Mouse (Mus musculus) intestine, postnatal 0 days (tissue): ENCODE results near the gene Sap25. TPM values are rescaled to one million over a fixed set of nuclear protein-coding genes. Genes with fewer than 3 reads are reported as not detected.

Source experiments
- ATAC-seq: fragments of 200-750 bp; cut with Nextera tagmentation; 2 replicates; pipeline ENCODE4 v1.8.0; 2017; ENCODE audit warnings: mild to moderate bottlenecking, moderate TSS enrichment, moderate library complexity
- H3K27ac ChIP-seq: fragments of 300-500 bp; sonication (generic); 2 replicates; pipeline ENCODE4 v1.5.1; 2014; ENCODE audit warnings: mild to moderate bottlenecking, low read depth, low read length, moderate library complexity
- H3K27me3 ChIP-seq: fragments of 300-500 bp; sonication (generic); replicated peaks from 2 replicates; pipeline ENCODE4 v1.6.1; 2014; ENCODE audit warnings: low read length, mixed read lengths; ENCODE audit not compliant: control insufficient read depth, insufficient read depth
- H3K36me3 ChIP-seq: fragments of 300-500 bp; sonication (generic); 2 replicates; pipeline ENCODE4 v1.6.1; 2014; ENCODE audit warnings: mild to moderate bottlenecking, moderate library complexity; ENCODE audit not compliant: control insufficient read depth, insufficient read depth
- H3K4me1 ChIP-seq: fragments of 300-500 bp; sonication (generic); replicated peaks from 2 replicates; pipeline ENCODE4 v1.6.1; 2014; ENCODE audit warnings: antibody characterized with exemption, low read length, mixed read lengths; ENCODE audit not compliant: control insufficient read depth, insufficient read depth
- H3K4me2 ChIP-seq: fragments of 300-500 bp; sonication (generic); replicated peaks from 2 replicates; pipeline ENCODE4 v1.6.1; 2014; ENCODE audit warnings: low read depth, mild to moderate bottlenecking, moderate library complexity
- H3K4me3 ChIP-seq: fragments of 300-500 bp; sonication (generic); 2 replicates; pipeline ENCODE4 v1.5.1; 2014; ENCODE audit warnings: low read depth, low read length
- H3K9ac ChIP-seq: fragments of 300-500 bp; sonication (generic); 2 replicates; pipeline ENCODE4 v1.6.1; 2014; ENCODE audit warnings: mild to moderate bottlenecking, low read depth, low read length
- H3K9me3 ChIP-seq: fragments of 300-500 bp; sonication (generic); 2 replicates; pipeline ENCODE4 v1.6.1; 2016; ENCODE audit warnings: mixed run types; ENCODE audit not compliant: control insufficient read depth
- CTCF ChIP-seq: sonication (generic); IDR thresholded peaks from 2 replicates; pipeline ENCODE4 v1.5.1; 2016; ENCODE audit warnings: low read depth, mild to moderate bottlenecking, control low read depth, antibody characterized with exemption, moderate library complexity
- WGBS: fragments of 180-500 bp; shearing (Covaris S2); extraction: QIAGEN DNeasy Blood & Tissue Kit; methylation state at CpG from one replicate; pipeline ENCODE4 v1.1.7; 2014; 5-methylcytosine and 5-hydroxymethylcytosine counted together
- polyA plus RNA-seq: library from polyadenylated mRNA; unstranded; fragments of >200 nt; fragmentation: Nextera tagmentation; extraction: Ambion mirVana; gene quantifications from 2 replicates; pipeline ENCODE4 v1.2.1, GENCODE M21; 2015

Sap25 gene
- polyA plus RNA-seq, 1 experiment from 2014 or later: 2.3 TPM

DNA sequence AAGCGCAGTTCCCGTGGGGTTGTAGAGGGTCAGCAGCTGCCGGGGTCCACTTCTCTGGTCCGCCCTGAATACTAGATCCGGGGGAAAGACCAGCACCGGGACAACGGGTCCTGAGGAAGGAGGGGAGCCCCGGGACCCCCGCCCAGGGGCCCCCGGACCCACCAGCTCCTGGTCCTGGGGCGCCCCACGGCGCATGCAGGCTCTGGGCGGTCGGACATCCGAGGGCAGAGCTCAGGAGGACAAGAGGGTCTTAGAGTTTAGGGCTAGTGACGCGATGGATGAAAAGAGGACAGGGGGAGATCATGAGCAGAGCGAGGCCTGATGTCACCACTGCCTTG lies 40.9 kb upstream of the Sap25 start:
- H3K27me3 ChIP-seq: no peaks in the 10 kb centered on the region
- H3K27ac ChIP-seq: peak overlapping the region; percentile 91
- H3K36me3 ChIP-seq: peaks cover 8% of the 10 kb centered on the region
- peak overlapping the region; percentile 79 for H3K9ac ChIP-seq
- no peak for TF ChIP-seq CTCF
- no peaks in the 10 kb centered on the region for H3K9me3 ChIP-seq
- 0 out of 2 replicates have a peak, but pooled peaks cover 7% of the 10 kb centered on the region for H3K4me1 ChIP-seq
- ATAC-seq: peak; percentile 25
- WGBS: under 1% methylated on average over 19 of the region's 19 CpGs
- peak overlapping the region; percentile 73 for H3K4me3 ChIP-seq
- peak overlapping the region; percentile 99 for H3K4me2 ChIP-seq

DNA sequence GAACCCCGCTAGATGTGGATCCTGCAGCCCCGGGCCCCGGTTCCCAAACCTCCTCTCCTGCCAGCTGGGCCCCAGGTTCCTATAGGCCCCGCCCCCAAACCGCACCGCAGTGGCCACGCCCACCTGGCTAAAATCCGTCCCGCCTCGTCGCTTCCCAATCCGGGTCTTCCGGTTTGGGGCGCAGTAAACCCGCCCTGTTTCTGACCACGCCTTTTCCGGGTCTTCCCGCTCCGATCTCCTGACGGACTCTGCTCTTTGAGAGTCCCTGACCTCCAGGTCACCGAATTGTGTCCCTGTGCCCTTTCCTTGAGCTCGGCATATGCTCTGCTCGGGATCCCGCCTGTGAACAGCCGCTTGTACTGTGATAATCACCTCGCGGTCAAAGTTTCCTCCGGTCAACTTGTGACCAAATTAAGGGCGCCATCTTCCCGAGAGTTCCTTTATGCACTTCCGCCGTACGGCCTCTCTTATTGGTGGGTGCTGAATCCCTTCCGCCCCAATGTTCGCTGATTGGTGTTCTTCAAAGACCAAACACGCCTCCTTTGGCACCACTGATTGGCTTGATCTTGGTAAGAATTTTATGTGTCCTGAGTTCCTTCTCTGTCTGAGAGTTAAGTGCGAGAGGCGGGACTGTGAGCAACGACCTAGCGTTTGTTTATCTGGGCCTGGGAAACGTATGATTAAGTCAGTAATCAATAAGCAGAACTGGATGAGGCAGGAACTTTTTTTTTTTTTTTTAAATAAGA lies 40.3 kb upstream of the Sap25 start, which contains the start of gene Mospd3:
TSS of gene Mospd3 (minus strand) at position 440 of the 746 bp plus-strand sequence.
- under 1% methylated on average over 41 of the region's 41 CpGs for WGBS
- peak; percentile 96 for ATAC-seq

GRCm38 (mm10) chr5:137601365-137601729 lies 39.8 kb upstream of the Sap25 start:
- peak overlapping the region; percentile 73 for H3K4me3 ChIP-seq
- H3K4me1 ChIP-seq: 0 out of 2 replicates have a peak, but pooled peaks cover 7% of the 10 kb centered on the region
- peak overlapping the region; percentile 99 for H3K4me2 ChIP-seq
- TF ChIP-seq CTCF: no peak
- no peaks in the 10 kb centered on the region for H3K27me3 ChIP-seq
- H3K36me3 ChIP-seq: peaks cover 19% of the 10 kb centered on the region
- H3K27ac ChIP-seq: peak overlapping the region; percentile 91
- peak overlapping the region; percentile 59 for H3K9ac ChIP-seq
- WGBS: under 1% methylated on average over 22 of the region's 22 CpGs
- no peaks in the 10 kb centered on the region for H3K9me3 ChIP-seq
- ATAC-seq: no peak

More for the DNA sequence above, 40.3 kb upstream of the Sap25 start, which contains the start of gene Mospd3:
- Histone ChIP-seq H3K4me1 (0 out of 2 replicates have a peak, but pooled peaks cover 7% of the 10 kb centered on the region), H3K36me3 (peaks cover 14% of the 10 kb centered on the region), H3K4me2 (peak within 1 kb of the TSS; percentile 99), H3K4me3 (peak within 1 kb of the TSS; percentile 73), H3K27me3 (no peaks in the 10 kb centered on the region), H3K9me3 (no peaks in the 10 kb centered on the region), H3K27ac (peak within 1 kb of the TSS; percentile 91), H3K9ac (peak within 1 kb of the TSS; percentile 79)
- no peak for TF ChIP-seq CTCF

- Histone ChIP-seq H3K36me3 (peaks cover 22% of the 10 kb centered on the region), H3K4me3 (no peak overlapping the region), H3K9me3 (no peaks in the 10 kb centered on the region), H3K9ac (no peak overlapping the region), H3K4me1 (peaks cover 8% of the 10 kb centered on the region; the same call in 1 of the 2 replicates), H3K27ac (no peak overlapping the region), H3K27me3 (no peaks in the 10 kb centered on the region), H3K4me2 (0 out of 2 replicates have a peak overlapping the region, but pooled peaks have one; percentile 9)
- TF ChIP-seq CTCF: no peak
- WGBS: 45% methylated on average over 26 of the region's 26 CpGs
- ATAC-seq: no peak
Observed at GRCm38 (mm10) chr5:137607860-137608653, 33.1 kb upstream of the Sap25 start.

DNA sequence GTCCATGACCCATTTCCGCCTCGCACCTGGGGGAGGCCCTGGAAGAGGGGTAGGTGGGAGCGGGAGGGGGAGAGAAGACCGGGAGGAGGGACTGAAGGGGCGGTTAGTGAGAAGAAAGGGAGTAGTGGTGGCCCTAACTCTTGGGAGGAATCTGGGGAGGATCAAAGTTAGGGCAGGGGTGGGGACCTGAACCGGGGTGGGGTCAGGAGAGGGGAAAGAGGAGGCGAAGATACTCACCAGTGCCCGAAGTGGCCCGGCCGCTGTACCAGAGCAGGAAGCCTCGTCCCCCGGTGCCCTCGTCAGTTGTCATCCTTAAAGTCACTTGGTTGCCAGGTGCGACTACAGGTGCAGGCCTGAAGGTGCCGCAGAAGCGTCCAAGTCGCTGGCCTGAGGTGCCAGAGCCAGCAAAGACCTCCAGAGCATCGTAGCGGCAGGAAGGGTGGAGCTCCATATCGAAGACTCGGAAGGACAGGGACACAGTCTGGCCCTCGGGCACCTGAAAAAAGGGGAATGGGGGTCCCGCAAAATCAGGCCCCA lies 32.4 kb upstream of the Sap25 start:
- peaks cover 22% of the 10 kb centered on the region for H3K36me3 ChIP-seq
- no peak for ATAC-seq
- TF ChIP-seq CTCF: no peak
- H3K4me3 ChIP-seq: no peak overlapping the region
- H3K9me3 ChIP-seq: no peaks in the 10 kb centered on the region
- H3K9ac ChIP-seq: no peak overlapping the region
- H3K27ac ChIP-seq: no peak overlapping the region
- peaks cover 10% of the 10 kb centered on the region; the same call in 1 of the 2 replicates for H3K4me1 ChIP-seq
- peak overlapping the region; percentile 9; the same call in 1 of the 2 replicates for H3K4me2 ChIP-seq
- no peaks in the 10 kb centered on the region for H3K27me3 ChIP-seq
- WGBS: 34% methylated on average over 22 of the region's 23 CpGs

GRCm38 (mm10) chr5:137609292-137609691 lies 31.8 kb upstream of the Sap25 start:
- H3K27ac ChIP-seq: no peak overlapping the region
- WGBS: 60% methylated on average over 3 of the region's 3 CpGs
- no peak overlapping the region for H3K9ac ChIP-seq
- H3K4me3 ChIP-seq: no peak overlapping the region
- no peaks in the 10 kb centered on the region for H3K9me3 ChIP-seq
- no peaks in the 10 kb centered on the region for H3K27me3 ChIP-seq
- peaks cover 10% of the 10 kb centered on the region; the same call in 1 of the 2 replicates for H3K4me1 ChIP-seq
- ATAC-seq: no peak
- peaks cover 22% of the 10 kb centered on the region for H3K36me3 ChIP-seq
- no peak for TF ChIP-seq CTCF
- H3K4me2 ChIP-seq: no peak overlapping the region
